ENCODE assay signal across 12 mouse cellular contexts in genomic region chr2:145530941-145531353, GRCm38 (mm10).
DNase-seq lines count a peak whose midpoint lies in the region; ATAC-seq and TF ChIP-seq lines count a peak whose summit lies in the region.
"Had no signal": no experiment of that assay in that cellular context is flagged by ENCODE, and none has a peak within 500 bp of the region (broad histone marks: within the 10 kb centered on the region; RNA-seq: fewer than 3 reads in every experiment).

No protein-coding gene starts in this region.

- no peak for ATAC-seq in midbrain, embryonic 13.5 days
- ATAC-seq in midbrain, postnatal 0 days (ENCODE audit: low FRiP score), result 0 out of 2 replicates have a peak, but pooled peaks have one; percentile 48
- no peak for ATAC-seq in liver, embryonic 12.5 days
- ATAC-seq in megakaryocyte progenitor cell, adult 5-6 weeks (replicated peaks; ENCODE audit: poor library complexity), result no peak
- ATAC-seq: liver, postnatal 0 days had no signal

- H3K27ac ChIP-seq in midbrain, embryonic 10.5 days (replicated peaks), result 0 out of 2 replicates have a peak overlapping the region, but pooled peaks have one; percentile 17
- H3K27ac ChIP-seq in midbrain, embryonic 13.5 days, result no peak overlapping the region
- no peak overlapping the region; the same call in 1 of the 2 replicates for H3K27ac ChIP-seq in embryonic facial prominence, embryonic 10.5 days (replicated peaks)
- H3K27ac ChIP-seq in layer of hippocampus, adult 2 months, result peak overlapping the region; percentile 82
- no peak overlapping the region for H3K27ac ChIP-seq in midbrain, postnatal 0 days (ENCODE audit: low read depth, low read length)
- no peak overlapping the region for H3K27ac ChIP-seq in liver, embryonic 12.5 days
- H3K27ac ChIP-seq: heart, adult 2 months; neural tube, embryonic 12.5 days had no signal

- no peak overlapping the region for H3K4me3 ChIP-seq in midbrain, embryonic 10.5 days
- no peak overlapping the region for H3K4me3 ChIP-seq in midbrain, embryonic 13.5 days (replicated peaks)
- H3K4me3 ChIP-seq in embryonic facial prominence, embryonic 10.5 days, result no peak overlapping the region
- no peak overlapping the region for H3K4me3 ChIP-seq in layer of hippocampus, adult 2 months
- no peak overlapping the region for H3K4me3 ChIP-seq in midbrain, postnatal 0 days (ENCODE audit: low read depth, low read length)
- H3K4me3 ChIP-seq in liver, embryonic 12.5 days, result no peak overlapping the region
- H3K4me3 ChIP-seq: heart, adult 2 months; megakaryocyte, embryonic 14.5 days; neural tube, embryonic 12.5 days had no signal

- no peak for TF ChIP-seq CTCF in layer of hippocampus, adult 2 months (conservative IDR thresholded peaks at IDR 0.05)
- TF ChIP-seq CTCF in midbrain, postnatal 0 days (IDR thresholded peaks at IDR 0.05), result no peak

- no peaks in the 10 kb centered on the region for H3K4me1 ChIP-seq in midbrain, embryonic 10.5 days
- no peaks in the 10 kb centered on the region for H3K4me1 ChIP-seq in midbrain, embryonic 13.5 days (replicated peaks)
- no peaks in the 10 kb centered on the region for H3K4me1 ChIP-seq in embryonic facial prominence, embryonic 10.5 days
- H3K4me1 ChIP-seq in midbrain, postnatal 0 days (ENCODE audit: insufficient read depth, low read length), result no peaks in the 10 kb centered on the region
- no peaks in the 10 kb centered on the region for H3K4me1 ChIP-seq in liver, embryonic 12.5 days
- H3K4me1 ChIP-seq: neural tube, embryonic 12.5 days had no signal

- H3K27me3 ChIP-seq in midbrain, embryonic 10.5 days (ENCODE audit: low read depth, poor library complexity, severe bottlenecking), result no peaks in the 10 kb centered on the region
- no peaks in the 10 kb centered on the region for H3K27me3 ChIP-seq in midbrain, embryonic 13.5 days
- H3K27me3 ChIP-seq in embryonic facial prominence, embryonic 10.5 days (replicated peaks; ENCODE audit: low read depth, poor library complexity, severe bottlenecking), result no peaks in the 10 kb centered on the region
- no peaks in the 10 kb centered on the region for H3K27me3 ChIP-seq in midbrain, postnatal 0 days (ENCODE audit: insufficient read depth, low read length)
- H3K27me3 ChIP-seq in liver, embryonic 12.5 days (replicated peaks), result no peaks in the 10 kb centered on the region
- H3K27me3 ChIP-seq: megakaryocyte, embryonic 14.5 days; neural tube, embryonic 12.5 days had no signal

- no peak overlapping the region for H3K4me2 ChIP-seq in midbrain, embryonic 13.5 days (replicated peaks)
- no peak overlapping the region for H3K4me2 ChIP-seq in midbrain, postnatal 0 days (ENCODE audit: low read depth, low read length, poor library complexity, severe bottlenecking)
- no peak overlapping the region for H3K4me2 ChIP-seq in liver, embryonic 12.5 days
- H3K4me2 ChIP-seq: neural tube, embryonic 12.5 days had no signal

- 78% methylated on average over 4 of the region's 4 CpGs for WGBS in midbrain, embryonic 10.5 days
- 81% methylated on average over 4 of the region's 4 CpGs for WGBS in midbrain, embryonic 13.5 days
- 73% methylated on average over 4 of the region's 4 CpGs for WGBS in embryonic facial prominence, embryonic 10.5 days
- 80% methylated on average over 4 of the region's 4 CpGs for WGBS in midbrain, postnatal 0 days
- WGBS in liver, embryonic 12.5 days (ENCODE audit: insufficient replicate concordance), result 76% methylated on average over 4 of the region's 4 CpGs

- no peaks in the 10 kb centered on the region for H3K9me3 ChIP-seq in midbrain, embryonic 10.5 days (replicated peaks)
- no peaks in the 10 kb centered on the region for H3K9me3 ChIP-seq in midbrain, embryonic 13.5 days
- no peaks in the 10 kb centered on the region for H3K9me3 ChIP-seq in embryonic facial prominence, embryonic 10.5 days
- no peaks in the 10 kb centered on the region for H3K9me3 ChIP-seq in midbrain, postnatal 0 days (ENCODE audit: low read length)
- no peaks in the 10 kb centered on the region for H3K9me3 ChIP-seq in liver, embryonic 12.5 days (replicated peaks)
- H3K9me3 ChIP-seq: megakaryocyte, embryonic 14.5 days; neural tube, embryonic 12.5 days had no signal

- peak; percentile 14 for DNase-seq in midbrain, embryonic 10.5 days (ENCODE audit: low spot score)
- peak; percentile 10 for DNase-seq in embryonic facial prominence, embryonic 10.5 days (ENCODE audit: low spot score)
- DNase-seq in layer of hippocampus, adult 2 months (ENCODE audit: low spot score in 2 of 2), result peak in 1 of 2 experiments; percentile 41
- DNase-seq in midbrain, postnatal 0 days (ENCODE audit: low spot score), result peak; percentile 53
- DNase-seq: adrenal gland, postnatal 25 days; heart, adult 2 months; liver, postnatal 0 days had no signal

- H3K9ac ChIP-seq in midbrain, embryonic 13.5 days (replicated peaks), result no peak overlapping the region
- H3K9ac ChIP-seq in midbrain, postnatal 0 days (replicated peaks; ENCODE audit: low read length, poor library complexity, severe bottlenecking), result no peak overlapping the region
- no peak overlapping the region for H3K9ac ChIP-seq in liver, embryonic 12.5 days
- H3K9ac ChIP-seq: liver, postnatal 0 days; neural tube, embryonic 12.5 days had no signal

- no peaks in the 10 kb centered on the region for H3K36me3 ChIP-seq in midbrain, embryonic 10.5 days
- H3K36me3 ChIP-seq in midbrain, embryonic 13.5 days, result no peaks in the 10 kb centered on the region
- H3K36me3 ChIP-seq in embryonic facial prominence, embryonic 10.5 days (replicated peaks), result no peaks in the 10 kb centered on the region
- no peaks in the 10 kb centered on the region for H3K36me3 ChIP-seq in midbrain, postnatal 0 days (ENCODE audit: insufficient read depth, low read length)
- H3K36me3 ChIP-seq in liver, embryonic 12.5 days, result no peaks in the 10 kb centered on the region
- H3K36me3 ChIP-seq: neural tube, embryonic 12.5 days had no signal

Comparison
In these comparisons a context has a peak if more than half of its experiments do, and no peak if none do; other contexts are left out.
1. H3K27ac ChIP-seq: peak in midbrain, embryonic 10.5 days (single experiment) and layer of hippocampus, adult 2 months (single experiment); none in midbrain, embryonic 13.5 days (single experiment), embryonic facial prominence, embryonic 10.5 days (single experiment), midbrain, postnatal 0 days (single experiment) and liver, embryonic 12.5 days (single experiment).